In genomic region chr3:27267887-27268286, GRCm38 (mm10) we compare ENCODE assay signal across 18 mouse cellular contexts. TPM values are rescaled to one million over a fixed set of nuclear protein-coding genes. Genes with fewer than 3 reads are reported as not detected.
"Had no signal": no experiment of that assay in that cellular context is flagged by ENCODE, and none has a peak within 500 bp of the region (broad histone marks: within the 10 kb centered on the region; RNA-seq: fewer than 3 reads in every experiment).

No protein-coding gene starts in this region.

- H3K9ac ChIP-seq: intestine, embryonic 15.5 days; limb, embryonic 12.5 days; limb, embryonic 15.5 days; liver, embryonic 14.5 days; liver, postnatal 0 days; midbrain, embryonic 12.5 days; midbrain, embryonic 15.5 days; neural tube, embryonic 12.5 days; neural tube, embryonic 15.5 days had no signal

- H3K4me2 ChIP-seq: intestine, embryonic 15.5 days; limb, embryonic 12.5 days; limb, embryonic 15.5 days; liver, embryonic 11.5 days; midbrain, embryonic 12.5 days; midbrain, embryonic 15.5 days; neural tube, embryonic 12.5 days; neural tube, embryonic 15.5 days had no signal

- H3K27ac ChIP-seq: intestine, embryonic 15.5 days; limb, embryonic 12.5 days; limb, embryonic 15.5 days; liver, embryonic 14.5 days; macrophage; midbrain, embryonic 12.5 days; midbrain, embryonic 15.5 days; neural tube, embryonic 12.5 days; neural tube, embryonic 15.5 days; stomach, postnatal 0 days had no signal

- H3K27me3 ChIP-seq: intestine, embryonic 15.5 days; limb, embryonic 12.5 days; limb, embryonic 15.5 days; midbrain, embryonic 12.5 days; midbrain, embryonic 15.5 days; neural tube, embryonic 12.5 days; neural tube, embryonic 15.5 days had no signal

- DNase-seq: left cerebral cortex, postnatal 4 days; liver, postnatal 0 days; right cerebral cortex, adult 18-20 months; right cerebral cortex, postnatal 14 days; right cerebral cortex, postnatal 4 days; thymus, postnatal 25 days had no signal

- H3K4me1 ChIP-seq: midbrain, embryonic 15.5 days; neural tube, embryonic 12.5 days; neural tube, embryonic 15.5 days had no signal

- H3K36me3 ChIP-seq: intestine, embryonic 15.5 days; limb, embryonic 12.5 days; limb, embryonic 15.5 days; midbrain, embryonic 12.5 days; midbrain, embryonic 15.5 days; neural tube, embryonic 12.5 days; neural tube, embryonic 15.5 days had no signal

- ATAC-seq: hindbrain, embryonic 16.5 days; intestine, embryonic 15.5 days; liver, postnatal 0 days; midbrain, embryonic 15.5 days had no signal

- H3K4me3 ChIP-seq: intestine, embryonic 15.5 days; limb, embryonic 12.5 days; limb, embryonic 15.5 days; midbrain, embryonic 12.5 days; midbrain, embryonic 15.5 days; neural tube, embryonic 12.5 days; neural tube, embryonic 15.5 days had no signal

- H3K9me3 ChIP-seq: intestine, embryonic 15.5 days; limb, embryonic 12.5 days; limb, embryonic 15.5 days; midbrain, embryonic 12.5 days; midbrain, embryonic 15.5 days; neural tube, embryonic 12.5 days; neural tube, embryonic 15.5 days had no signal

RNA-seq across cellular contexts. Expression of gene Tnfsf10, which starts 48.9 kb away (rescaled TPM):
- polyA plus RNA-seq: midbrain, embryonic 12.5 days; neural tube, embryonic 12.5 days had no signal
